Mouse (Mus musculus) kidney, adult 8-10 months (tissue): ENCODE results near the gene Ppfia1.

ENCODE experiments used
- DNase-seq, 2 experiments: peaks; one replicate each; pipeline ENCODE4 v3.0.0; 2022

Gene Ppfia1

DNA sequence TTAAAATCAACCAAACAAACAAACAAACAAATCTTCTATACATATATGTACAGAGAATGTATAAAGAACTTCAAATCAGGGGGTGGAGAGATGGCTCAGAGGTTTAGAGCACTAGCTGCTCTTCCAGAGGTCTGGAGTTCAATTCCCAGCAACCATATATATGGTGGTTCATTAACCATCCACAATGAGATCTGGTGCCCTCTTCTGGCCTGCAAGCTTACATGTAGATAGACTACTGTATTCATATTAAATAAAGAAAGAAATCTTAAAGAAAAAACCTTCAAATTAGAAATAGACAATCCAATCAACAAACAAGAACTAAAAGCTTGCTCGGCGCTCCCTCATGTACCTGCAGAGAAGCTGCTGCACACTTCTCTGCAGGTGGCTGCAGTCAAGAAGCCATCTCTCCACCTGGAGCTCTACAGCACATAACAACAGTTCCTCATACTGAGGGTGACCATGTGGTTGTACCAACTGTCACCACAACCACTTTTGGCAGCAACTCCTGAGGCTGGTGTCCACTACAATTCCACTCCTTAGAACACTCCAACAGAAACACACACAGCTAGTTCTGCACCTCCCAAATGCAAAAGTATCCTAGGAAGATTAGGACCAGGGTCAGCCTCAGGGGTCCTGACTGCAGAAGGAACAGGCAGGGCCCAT, 3.5 kb downstream of the Ppfia1 start:
- no peak for DNase-seq

DNA sequence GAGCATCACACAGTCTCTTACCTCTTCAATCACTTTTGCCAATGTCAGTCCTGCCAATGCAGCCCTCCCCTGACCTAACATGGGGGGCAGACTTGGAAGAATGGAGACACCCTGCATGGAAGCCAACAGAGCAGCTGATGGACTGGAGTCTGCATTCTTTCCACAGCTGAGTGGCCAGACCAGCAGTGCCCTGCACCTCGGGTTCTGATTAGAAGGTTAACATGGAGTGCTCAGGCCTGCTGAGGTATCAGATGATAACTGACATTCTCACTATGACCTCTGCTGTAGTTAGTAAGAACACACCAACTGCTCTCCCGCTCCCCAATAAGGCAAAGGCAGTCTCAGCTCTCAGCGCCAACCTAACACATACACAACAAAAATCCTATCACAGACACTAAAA, 8.3 kb downstream of the Ppfia1 start:
- DNase-seq, result peak; percentile 19 to 36

DNA sequence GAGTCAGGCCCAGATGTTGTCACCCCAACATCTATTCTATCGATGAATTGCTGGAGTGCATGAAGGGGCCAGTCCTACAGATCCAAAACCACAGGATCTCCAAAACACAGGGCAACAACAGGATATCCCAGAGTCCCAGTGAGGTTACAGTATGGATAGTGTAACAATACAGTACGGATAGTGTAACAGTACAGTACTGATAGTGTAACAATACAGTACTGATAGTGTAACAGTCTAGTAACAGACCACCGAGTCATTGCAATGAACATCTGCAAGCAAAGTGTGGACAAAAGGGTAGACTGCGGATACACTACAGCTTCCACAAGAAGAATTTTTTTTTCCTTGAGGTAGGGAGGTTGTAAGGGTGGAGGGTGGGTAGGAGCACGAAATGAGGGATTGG, 12.2 kb downstream of the Ppfia1 start:
- DNase-seq, result no peak

DNA sequence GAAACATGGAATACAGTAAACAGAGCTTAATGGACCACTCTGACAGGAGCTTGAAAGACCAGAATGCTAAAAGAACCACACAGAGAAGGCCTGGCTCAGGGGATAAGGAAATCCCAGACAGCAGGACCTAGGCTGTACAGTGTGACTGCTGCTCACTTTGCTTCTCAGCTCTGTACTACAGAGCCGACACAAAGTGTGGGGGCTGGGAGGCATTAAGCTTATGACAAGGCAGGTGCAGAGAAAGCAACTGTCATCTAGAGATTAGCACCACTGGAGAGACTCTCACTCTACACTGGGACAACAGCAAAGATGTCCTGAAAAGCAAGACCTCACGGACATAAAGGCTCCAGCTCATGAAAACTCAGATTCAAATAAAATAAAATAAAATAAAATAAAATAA, 14.4 kb downstream of the Ppfia1 start:
- no peak for DNase-seq

DNA sequence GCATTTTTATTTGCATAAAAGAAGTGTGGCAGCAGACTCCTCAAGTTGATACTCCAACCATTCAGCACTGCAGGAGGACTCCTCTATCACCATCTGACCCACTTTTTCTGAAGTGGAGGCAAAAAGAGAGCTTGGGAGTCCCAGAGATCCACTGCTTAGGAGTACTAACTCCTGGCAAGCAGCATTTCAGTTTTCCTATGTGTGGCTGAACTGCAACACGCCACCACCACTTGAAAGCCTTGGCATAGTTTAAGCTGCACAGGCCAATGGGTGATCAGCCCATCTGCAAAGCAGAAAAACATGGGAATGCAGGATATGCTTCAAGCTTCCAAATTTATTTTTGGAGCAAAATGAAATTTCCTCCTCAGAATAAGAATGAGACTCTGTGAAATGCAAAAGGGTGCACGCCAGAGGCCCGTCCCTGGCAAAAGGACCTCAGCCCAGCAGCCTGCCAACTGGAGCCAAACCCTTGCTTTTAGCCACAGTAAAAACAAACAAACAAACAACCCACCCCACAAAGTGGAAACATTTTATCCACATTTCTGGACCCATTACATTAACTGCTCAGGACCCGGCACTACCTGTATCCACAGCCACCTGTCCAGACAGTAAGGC, 15.4 kb downstream of the Ppfia1 start:
- no peak for DNase-seq

DNA sequence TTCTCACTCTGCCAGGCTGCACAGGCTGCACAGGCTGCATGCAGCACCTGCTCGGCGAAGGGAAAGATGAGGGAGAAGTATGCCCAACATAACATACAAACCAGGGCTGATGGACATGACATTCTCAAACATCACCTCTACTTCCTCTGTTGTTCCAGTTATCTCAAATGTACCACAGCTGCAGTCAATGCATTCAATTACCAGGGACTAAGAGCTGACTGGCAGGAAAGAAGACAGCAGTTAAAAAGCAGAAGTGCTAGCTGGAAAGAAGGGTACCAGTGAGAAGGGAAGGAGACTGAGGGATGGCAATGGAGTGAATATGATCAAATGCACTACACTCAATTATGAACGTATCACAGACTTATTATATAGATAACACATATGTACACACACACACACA, 17.2 kb downstream of the Ppfia1 start:
- no peak for DNase-seq

DNA sequence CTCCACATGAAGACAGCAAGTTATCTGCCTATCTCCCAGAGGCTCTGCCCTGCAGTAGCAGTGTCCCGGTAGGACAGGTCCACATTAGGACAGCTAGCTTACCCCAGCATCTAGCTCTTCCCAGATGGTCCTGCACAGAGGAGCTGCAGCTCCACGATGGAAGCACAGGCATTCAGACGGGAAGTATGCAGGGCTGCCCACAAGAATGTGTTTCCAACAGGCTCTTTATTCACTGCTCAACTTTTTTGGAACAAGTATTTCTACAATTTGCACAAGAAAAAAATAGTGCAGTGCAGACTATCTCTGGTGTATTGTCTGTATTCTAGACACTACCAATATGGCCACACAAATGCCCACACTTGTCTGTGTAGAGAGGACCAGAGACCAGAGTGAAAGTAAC, 18.8 kb downstream of the Ppfia1 start:
- no peak for DNase-seq

DNA sequence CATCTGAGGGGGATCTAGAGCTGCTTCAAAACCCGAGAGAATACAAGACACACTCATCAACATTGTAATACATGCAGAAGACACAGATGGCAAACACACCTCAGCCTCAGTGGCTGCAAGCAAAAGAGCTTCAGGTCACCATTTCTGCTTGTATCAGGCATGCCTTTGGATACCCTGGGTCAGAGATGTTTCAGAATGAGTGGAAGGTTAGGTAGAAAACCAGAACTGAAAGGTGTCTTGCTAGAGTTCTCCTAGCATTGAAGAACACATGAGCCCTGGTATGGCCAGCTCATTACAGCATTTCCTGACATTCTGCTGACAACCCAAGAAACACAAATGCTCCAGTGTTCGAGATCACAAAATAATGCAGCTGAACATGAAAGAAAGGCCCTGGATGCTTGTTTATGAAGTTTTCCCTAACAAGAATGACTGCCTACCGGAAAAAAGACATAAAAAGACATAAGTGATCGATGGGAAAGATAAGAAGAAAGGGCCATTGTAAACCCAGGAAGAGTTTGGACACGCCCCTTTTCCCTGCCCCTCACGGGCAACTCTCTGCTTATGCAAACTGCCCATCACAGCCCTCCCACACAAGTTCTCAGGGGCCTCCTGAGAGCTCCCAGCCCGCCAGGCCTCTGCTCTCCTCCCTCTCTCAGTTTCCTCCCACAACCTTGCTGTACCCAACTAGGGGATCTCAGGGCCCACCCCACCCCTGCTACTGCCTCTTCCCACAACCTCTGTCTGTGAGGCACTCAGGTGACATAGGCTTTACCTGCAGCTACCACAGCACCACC, 21.7 kb downstream of the Ppfia1 start:
- no peak for DNase-seq

DNA sequence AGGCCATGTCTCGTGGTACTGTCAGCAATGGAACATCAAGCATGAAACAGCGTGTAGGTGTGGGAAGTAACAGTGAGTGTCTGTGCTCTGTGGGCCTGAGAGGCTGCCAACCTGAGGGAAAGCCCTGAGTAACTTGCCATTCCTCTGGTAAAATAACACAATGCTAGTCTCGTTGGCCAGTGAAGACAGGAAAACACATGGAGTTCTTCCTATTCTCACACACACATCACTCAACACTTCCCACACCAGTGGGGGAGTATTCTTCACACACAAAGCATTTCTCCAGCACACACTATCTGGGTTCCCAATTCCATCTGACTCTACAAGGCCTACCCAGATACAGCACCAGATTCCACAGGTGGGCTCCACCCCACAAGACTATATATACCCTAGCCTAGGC, 23.7 kb downstream of the Ppfia1 start:
- DNase-seq, result no peak

DNA sequence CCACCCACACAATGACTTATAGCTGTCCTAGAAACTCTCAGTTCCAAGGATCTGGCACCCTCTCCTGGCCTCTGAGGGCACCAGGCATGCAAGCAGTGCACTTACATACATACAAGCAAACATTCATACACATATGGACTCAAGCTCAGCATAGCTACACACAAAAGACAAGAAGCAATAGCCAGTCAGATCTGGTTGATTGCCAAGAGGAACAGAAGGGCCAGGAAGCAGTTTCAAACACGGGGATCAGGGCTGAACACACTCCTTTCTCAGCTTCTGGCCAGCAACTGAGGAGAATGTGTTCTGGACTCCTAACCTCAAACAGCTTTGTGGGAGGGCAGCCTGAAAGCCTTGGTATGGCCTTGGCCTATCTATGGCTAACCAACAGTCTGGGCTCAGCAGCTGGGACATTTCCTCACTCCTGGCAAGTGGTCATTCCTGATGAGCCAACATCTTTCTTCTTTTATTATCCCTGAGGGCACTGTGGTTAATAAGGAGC, 25.8 kb downstream of the Ppfia1 start:
- DNase-seq, result peak; percentile 24 to 36

DNA sequence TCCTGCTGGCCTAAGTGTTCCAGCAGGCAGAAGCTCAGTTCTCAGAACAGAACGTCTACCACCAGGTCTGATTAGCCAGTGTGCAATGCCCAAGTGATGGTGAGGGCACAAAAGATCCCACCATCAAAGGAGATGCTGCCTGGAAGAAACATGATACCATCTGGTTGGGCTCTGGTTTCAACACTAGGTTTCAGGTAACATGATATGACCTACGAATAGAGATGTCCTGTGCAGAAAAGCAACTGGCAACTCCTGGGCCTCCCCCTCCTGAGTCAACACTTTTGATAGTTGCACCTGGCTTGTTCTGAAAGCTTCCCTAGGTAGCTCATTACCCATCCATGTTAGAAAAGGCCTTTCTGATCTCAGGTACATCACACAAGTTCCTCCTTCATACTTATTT, 26.9 kb downstream of the Ppfia1 start:
- no peak for DNase-seq

DNA sequence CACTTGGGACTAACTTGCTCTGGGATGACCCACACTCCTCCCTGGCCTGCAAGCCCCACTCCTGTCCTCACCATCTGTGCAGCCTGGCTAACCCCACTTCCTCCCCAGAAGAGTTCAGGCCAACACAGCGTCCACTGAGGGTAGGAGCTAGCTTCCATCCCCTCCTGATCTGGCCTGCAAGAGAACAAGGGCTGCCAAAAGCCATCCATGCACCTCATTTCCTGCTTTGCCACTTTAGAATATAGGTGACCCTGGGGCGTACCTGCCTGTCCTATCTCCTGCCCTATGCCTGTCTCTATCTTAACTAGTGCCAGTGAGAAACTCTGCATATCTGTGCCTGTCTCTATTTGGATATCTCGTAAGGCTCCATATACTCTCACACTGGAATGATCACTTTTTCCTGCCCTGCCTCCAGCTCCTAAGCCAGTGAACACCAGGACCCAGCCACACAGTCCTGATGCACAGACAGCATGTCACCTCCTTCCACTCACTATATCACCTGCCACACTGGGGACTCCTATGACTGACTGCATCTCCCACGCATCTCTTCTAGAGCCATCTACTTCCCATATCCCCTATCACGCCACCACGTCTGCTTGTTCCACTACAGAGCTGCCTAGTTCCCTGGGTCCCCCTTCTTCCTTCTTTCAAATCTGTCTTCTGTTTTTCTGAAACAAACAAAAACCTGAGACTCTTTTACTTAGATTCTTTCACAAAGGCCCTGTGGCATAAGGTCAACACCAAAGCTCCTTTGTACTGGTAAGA, 28.9 kb downstream of the Ppfia1 start:
- DNase-seq, result no peak

DNA sequence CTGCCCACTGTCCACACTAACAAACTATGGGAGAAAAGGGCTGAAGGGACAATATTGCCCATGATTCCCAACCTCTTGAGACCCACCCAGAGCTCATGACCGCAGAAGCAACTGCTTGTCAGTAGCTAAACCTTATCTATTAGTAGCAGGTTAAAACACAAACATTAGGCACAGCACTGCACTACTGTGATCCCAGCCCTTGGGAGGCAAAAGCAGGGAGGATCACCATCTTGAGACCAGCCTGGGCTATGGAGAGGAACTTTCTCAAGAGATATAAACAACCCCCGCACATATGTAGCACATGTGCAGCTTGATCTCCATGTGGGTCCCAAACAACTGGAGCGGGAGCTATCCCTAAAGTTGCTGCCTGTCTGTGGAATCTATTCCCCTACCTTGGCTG, 30.1 kb downstream of the Ppfia1 start:
- no peak for DNase-seq

DNA sequence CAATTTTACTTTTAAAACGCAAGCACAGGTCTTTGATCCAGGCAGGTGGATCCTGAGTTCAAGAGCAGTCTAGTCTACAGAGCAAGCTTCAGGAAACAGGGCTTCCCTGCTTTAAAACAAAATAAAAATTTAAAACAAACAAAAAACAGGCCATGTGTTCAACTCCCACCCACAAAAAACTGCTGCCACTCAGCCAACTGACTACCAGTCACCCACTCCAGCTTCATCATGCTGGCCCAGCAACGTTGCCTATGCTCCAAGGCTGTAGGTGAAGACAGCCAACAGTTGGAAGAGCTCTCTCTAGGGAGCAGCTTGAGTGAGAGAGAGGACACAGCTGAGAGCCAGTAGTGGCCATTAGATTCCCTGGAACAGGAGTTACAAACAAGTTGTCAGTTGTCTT, 31.6 kb downstream of the Ppfia1 start:
- no peak for DNase-seq

DNA sequence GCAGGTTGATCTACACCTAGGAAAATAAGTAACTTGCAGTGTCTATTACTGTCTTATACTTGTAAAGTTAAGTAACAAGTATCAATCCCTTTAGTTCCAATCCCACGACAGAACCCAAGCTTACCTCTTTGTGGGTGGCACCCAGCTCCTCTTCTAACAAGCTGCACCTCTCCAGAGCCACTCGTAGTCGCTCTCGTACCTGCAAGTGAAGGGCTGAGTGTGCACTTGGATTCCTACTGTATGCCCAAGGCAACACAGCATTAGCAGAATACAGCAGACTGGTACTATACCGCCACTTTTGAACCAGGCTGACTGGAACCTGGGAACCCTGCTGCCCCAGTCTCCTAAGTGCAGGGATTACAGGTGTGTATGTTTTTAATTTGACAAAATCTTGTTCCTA, 33.7 kb downstream of the Ppfia1 start:
- DNase-seq, result no peak

DNA sequence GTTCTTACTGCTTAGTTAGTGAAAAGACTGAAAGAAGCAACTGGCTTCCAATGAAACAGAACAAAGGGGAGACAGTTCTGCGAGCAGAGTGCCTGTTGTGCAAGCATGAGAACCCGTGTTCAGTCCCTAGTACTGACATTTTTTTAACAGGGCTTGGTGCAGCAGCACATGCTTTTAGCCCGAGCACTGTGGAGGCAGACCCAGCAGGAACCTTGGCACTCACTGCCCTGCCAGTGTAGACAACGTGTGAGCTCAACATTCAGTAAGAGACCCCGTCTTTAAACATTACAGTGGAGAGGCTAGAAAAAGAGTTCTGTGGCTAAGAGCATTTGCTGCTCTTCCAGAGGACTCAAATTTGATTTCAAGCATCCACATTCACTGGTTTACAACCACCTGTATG, 36.8 kb downstream of the Ppfia1 start:
- no peak for DNase-seq

DNA sequence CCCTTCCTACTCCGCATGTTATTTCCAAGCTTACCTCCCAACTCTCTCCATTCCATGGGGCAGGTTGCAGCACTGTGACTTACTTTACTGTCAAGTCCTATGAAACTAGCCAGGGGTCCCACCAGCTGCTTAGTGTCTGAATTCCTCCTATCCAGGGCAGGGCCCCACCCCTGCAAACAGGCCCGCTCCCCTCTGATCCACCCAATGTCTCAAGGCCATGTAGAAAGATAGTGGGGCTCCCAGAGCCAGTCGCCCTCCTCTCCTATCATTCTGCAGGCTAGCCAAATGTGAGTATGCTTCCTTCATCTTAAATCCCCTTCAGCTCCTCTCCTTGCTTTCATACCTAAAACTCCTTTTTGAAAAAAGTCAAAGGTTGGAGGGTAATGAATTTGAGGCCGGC, 44.4 kb downstream of the Ppfia1 start:
- no peak for DNase-seq

DNA sequence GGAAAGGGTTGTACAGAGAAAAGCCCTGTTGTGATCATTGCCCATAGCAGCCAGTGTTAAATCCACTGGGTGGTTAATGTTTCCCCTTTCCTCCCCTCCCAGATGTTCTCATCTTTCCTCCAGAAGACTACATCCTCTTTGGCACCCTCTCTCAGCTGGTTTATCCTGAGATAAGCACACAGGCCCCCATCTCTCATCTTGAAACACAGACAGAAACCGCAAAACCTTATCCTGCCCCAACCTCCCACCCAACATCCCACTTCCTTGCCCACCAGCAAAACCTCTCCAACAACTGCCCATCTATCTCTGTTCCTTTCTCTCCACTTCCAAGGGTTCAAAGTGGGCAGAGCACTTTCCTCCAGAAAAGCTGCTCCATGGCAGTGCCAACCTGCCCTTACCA, 46.7 kb downstream of the Ppfia1 start:
- no peak for DNase-seq

DNA sequence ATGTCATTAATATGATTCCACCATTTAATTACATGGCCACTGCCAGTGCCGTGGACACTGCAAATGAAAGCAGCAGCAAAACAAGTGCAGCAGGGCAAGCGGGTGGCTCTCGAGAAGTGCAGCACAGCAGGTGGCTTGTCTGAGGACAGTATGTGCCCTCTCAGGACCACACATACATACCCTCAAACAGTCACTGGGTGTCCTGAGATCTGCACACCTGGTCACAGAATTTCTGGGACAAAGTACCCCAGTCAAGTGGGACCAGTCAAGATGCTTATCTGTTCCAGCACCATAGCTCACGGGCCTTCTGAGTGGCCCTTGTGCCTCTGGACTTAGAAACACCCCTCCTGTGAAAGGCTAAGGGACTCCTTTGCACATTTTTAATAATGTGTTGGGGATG, 49.6 kb downstream of the Ppfia1 start:
- no peak for DNase-seq

DNA sequence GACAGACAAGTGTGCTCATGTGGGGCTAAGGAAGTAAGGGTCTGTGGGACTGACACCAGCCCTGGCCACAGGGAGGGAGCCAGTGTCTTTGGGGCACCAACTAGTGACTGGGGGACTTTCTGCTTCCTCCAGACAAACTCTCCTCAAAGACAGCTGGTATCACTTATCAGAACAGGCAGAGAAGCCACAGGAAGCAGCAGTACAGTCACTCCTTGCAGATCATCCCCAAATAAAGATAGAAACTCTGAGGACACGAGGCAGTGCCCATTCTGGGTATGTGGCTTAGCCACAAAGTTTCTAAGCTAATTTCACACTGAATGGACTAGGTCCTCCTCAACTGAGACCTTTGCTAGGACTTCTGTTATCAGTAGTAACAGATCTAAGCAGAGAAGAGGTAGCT, 60.6 kb downstream of the Ppfia1 start:
- DNase-seq, result no peak

DNA sequence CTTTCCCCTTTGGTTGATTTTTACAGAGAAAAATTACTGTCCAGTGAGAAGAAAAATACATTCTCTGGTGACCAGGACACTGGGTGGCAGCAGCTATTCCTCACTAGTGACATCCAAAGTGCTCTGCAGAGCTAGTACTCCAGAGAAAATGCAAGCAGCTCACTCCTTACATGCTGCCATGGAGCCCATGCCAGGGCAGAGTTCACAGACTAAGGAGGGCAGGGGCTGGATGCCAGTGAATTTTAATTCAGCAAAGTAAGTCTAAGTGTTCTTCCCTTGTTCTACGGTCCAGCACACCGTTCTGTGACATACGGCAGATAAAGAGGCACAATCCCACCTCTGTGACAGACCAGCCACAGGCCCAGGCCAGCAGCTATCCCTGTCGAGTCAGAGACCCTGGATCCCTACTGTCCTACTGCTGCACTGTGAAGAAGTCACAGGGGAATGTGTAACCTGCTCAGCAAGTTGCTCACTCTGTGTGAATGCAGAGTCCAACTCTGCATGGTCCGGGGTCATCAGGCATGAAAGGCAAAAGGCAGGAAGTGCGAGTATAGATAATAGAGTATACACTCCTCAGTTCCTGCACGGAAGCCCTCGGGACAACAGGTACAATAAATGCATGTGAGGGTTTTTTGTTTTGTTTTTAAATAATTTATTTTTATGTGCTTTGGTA, 63.2 kb downstream of the Ppfia1 start:
- DNase-seq, result peak; percentile 59 to 62

DNA sequence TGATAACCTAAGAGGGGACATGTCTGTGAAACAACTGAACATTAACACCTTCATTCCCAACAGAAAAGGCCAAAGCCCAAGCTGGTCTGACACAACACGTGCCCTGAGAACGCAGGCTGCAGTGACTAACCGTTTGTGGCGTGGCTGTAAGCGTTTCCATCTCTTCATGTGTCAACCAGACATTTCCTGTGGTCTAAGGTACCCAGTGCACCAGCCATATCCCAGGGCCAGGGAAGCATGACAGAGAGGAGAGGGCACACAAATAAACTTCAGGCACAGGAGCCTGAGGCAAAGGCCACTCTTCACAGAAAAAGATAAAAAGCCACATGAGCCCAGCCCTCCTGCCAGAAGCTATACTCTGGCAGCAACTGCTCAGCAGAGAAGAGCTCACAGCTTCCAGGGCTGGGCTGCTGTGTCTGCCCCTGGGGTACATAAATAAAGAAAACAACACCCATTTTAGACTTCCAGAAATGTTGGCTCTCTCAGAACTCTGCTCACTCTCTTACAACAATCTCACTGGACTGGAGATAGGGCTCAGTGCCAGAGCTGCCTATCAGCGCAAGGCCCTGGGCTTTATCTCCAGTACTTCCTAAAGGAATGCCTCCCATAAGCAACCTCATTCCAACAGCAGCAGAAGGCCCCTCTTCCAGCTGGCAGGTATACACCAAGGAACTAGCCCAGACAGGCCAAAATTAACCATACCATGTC, 64.3 kb downstream of the Ppfia1 start:
- no peak for DNase-seq
